Comparison of ENCODE assay signal across 8 mouse cellular contexts in genomic region chr15:90223969-90224750, GRCm38 (mm10). TPM values are rescaled to one million over a fixed set of nuclear protein-coding genes. Genes with fewer than 3 reads are reported as not detected.
DNase-seq lines count a peak whose midpoint lies in the region; ATAC-seq lines count a peak whose summit lies in the region.

Alg10b (plus strand) TSS chr15:90224311.

- WGBS in hindbrain, embryonic 11.5 days: under 1% methylated on average over 34 of the region's 59 CpGs

- H3K9me3 ChIP-seq in hindbrain, embryonic 11.5 days (ENCODE audit: control insufficient read depth, low read length): no peaks in the 10 kb centered on the region

- 0 out of 2 replicates have a peak, but pooled peaks cover 2% of the 10 kb centered on the region for H3K4me1 ChIP-seq in hindbrain, embryonic 11.5 days (replicated peaks; ENCODE audit: control insufficient read depth, insufficient read depth, low read length)

- peak within 1 kb of the TSS; percentile 95 for H3K9ac ChIP-seq in hindbrain, embryonic 11.5 days (ENCODE audit: low read depth, low read length)

- H3K27ac ChIP-seq in hindbrain, embryonic 11.5 days (ENCODE audit: low read depth, low read length): peak within 1 kb of the TSS; percentile 76

- peak; percentile 100 for ATAC-seq in hindbrain, embryonic 11.5 days (ENCODE audit: low FRiP score)

- H3K36me3 ChIP-seq in hindbrain, embryonic 11.5 days (ENCODE audit: control insufficient read depth, insufficient read depth, low read length): no peaks in the 10 kb centered on the region

- H3K27me3 ChIP-seq in hindbrain, embryonic 11.5 days (ENCODE audit: control insufficient read depth, insufficient read depth, low read length): no peaks in the 10 kb centered on the region

- peak within 1 kb of the TSS; percentile 85 for H3K4me3 ChIP-seq in hindbrain, embryonic 11.5 days (ENCODE audit: low read depth, low read length)

- DNase-seq in Muller cell, postnatal 12 days (ENCODE audit: inconsistent ontology term): peak; percentile 97
- DNase-seq in cerebellum, adult 9-11 months: peak; percentile 86
- peak; percentile 63 to 82 for DNase-seq in frontal cortex, adult 2 months (ENCODE audit: extremely low spot score in 1 of 2, low spot score in 1 of 2)
- DNase-seq in hindbrain, embryonic 11.5 days (ENCODE audit: low spot score): peak; percentile 92
- DNase-seq in layer of hippocampus, postnatal 14 days (ENCODE audit: low spot score in 2 of 2): peak; percentile 69 to 84
- peak; percentile 80 for DNase-seq in lung, postnatal 14 days
- peak; percentile 81 for DNase-seq in retina, adult 2 months (ENCODE audit: low read depth, low spot score)
- peak; percentile 81 to 84 for DNase-seq in thymus, postnatal 36 days

- peak within 1 kb of the TSS; percentile 60 for H3K4me2 ChIP-seq in hindbrain, embryonic 11.5 days (replicated peaks; ENCODE audit: low read depth, low read length)

RNA-seq across cellular contexts. Expression of gene Alg10b, which starts in this region (rescaled TPM):
- 18.5 and 20.7 TPM in 2 replicates for polyA plus RNA-seq in frontal cortex, adult 2 months (2012; rRNA removed)
- polyA plus RNA-seq in hindbrain, embryonic 11.5 days (2014; fragmentation: Nextera tagmentation; extraction: Ambion mirVana): 50.6 and 51.5 TPM in 2 replicates
- total RNA-seq in layer of hippocampus, postnatal 14 days (2021): 10 to 100 TPM; 26.1 to 28.1 TPM

Comparison
In these comparisons a context has a peak if more than half of its experiments do, and no peak if none do; other contexts are left out.
1. Peak in every context shown above with its lines: DNase-seq, ATAC-seq, H3K4me3 ChIP-seq and H3K27ac ChIP-seq.